Mouse (Mus musculus) liver, embryonic 11.5 days (tissue): ENCODE measurements at regions not wholly inside any gene's neighbourhood (a gene's known extent, or its start where the extent isn't known, plus 50 kb on each side); places are given as distances from the start of the nearest gene placed in this dataset.

Experiments used
- ATAC-seq: fragments of 200-750 bp; cut with Nextera tagmentation; replicated peaks from 2 replicates; pipeline ENCODE4 v1.8.0; 2017; ENCODE audit warnings: moderate number of reproducible peaks, mild to moderate bottlenecking, moderate TSS enrichment, moderate library complexity; ENCODE audit not compliant: low FRiP score
- DNase-seq: peaks from one replicate; pipeline ENCODE4 v3.0.0-alpha.2; 2017; ENCODE audit warnings: low spot score
- H3K27ac ChIP-seq: fragments of 300-500 bp; sonication (generic); 2 replicates; pipeline ENCODE4 v1.5.1; 2014; ENCODE audit warnings: mild to moderate bottlenecking, low read depth, low read length, control low read depth
- H3K27me3 ChIP-seq: fragments of 300-500 bp; sonication (generic); replicated peaks from 2 replicates; pipeline ENCODE4 v1.6.1; 2014; ENCODE audit warnings: low read length, mixed read lengths; ENCODE audit not compliant: control insufficient read depth, insufficient read depth
- H3K36me3 ChIP-seq: fragments of 300-500 bp; sonication (generic); 2 replicates; pipeline ENCODE4 v1.6.1; 2014; ENCODE audit warnings: mild to moderate bottlenecking, low read length, moderate library complexity, mixed read lengths; ENCODE audit not compliant: control insufficient read depth, insufficient read depth
- H3K4me1 ChIP-seq: fragments of 300-500 bp; sonication (generic); replicated peaks from 2 replicates; pipeline ENCODE4 v1.6.1; 2014; ENCODE audit warnings: low read length, mixed read lengths; ENCODE audit not compliant: control insufficient read depth, insufficient read depth
- H3K4me2 ChIP-seq: fragments of 300-500 bp; sonication (generic); 2 replicates; pipeline ENCODE4 v1.6.1; 2014; ENCODE audit warnings: mild to moderate bottlenecking, control low read depth, moderate library complexity
- H3K4me3 ChIP-seq: fragments of 300-500 bp; sonication (generic); 2 replicates; pipeline ENCODE4 v1.5.1; 2014; ENCODE audit warnings: low read depth, low read length, control low read depth
- H3K9ac ChIP-seq: fragments of 300-500 bp; sonication (generic); 2 replicates; pipeline ENCODE4 v1.6.1; 2014; ENCODE audit warnings: low read depth, low read length, control low read depth
- H3K9me3 ChIP-seq: fragments of 300-500 bp; sonication (generic); 2 replicates; pipeline ENCODE4 v1.6.1; 2016; ENCODE audit warnings: low read length, inconsistent platforms, mixed read lengths; ENCODE audit not compliant: control insufficient read depth
- WGBS: fragments of 180-500 bp; shearing (Covaris S2); extraction: QIAGEN DNeasy Blood & Tissue Kit; methylation state at CpG from one replicate; pipeline ENCODE4 v1.1.7; 2014; 5-methylcytosine and 5-hydroxymethylcytosine counted together

GRCm38 (mm10) chr4:55732006-55732405 is 199.7 kb upstream of the Klf4 start:
- no peak for DNase-seq
- WGBS = 72% methylated on average over 4 of the region's 4 CpGs
- Histone ChIP-seq H3K4me1 (no peaks in the 10 kb centered on the region), H3K27ac (no peak overlapping the region), H3K4me2 (no peak overlapping the region), H3K4me3 (no peak overlapping the region), H3K9ac (no peak overlapping the region), H3K9me3 (no peaks in the 10 kb centered on the region), H3K36me3 (no peaks in the 10 kb centered on the region), H3K27me3 (no peaks in the 10 kb centered on the region)
- ATAC-seq = no peak

- H3K4me1 ChIP-seq = no peaks in the 10 kb centered on the region
- no peak overlapping the region for H3K27ac ChIP-seq
- 69% methylated on average over 4 of the region's 4 CpGs for WGBS
- DNase-seq (no peak), ATAC-seq (no peak)
- H3K9me3 ChIP-seq = no peaks in the 10 kb centered on the region
- H3K27me3 ChIP-seq = no peaks in the 10 kb centered on the region
- no peak overlapping the region for H3K9ac ChIP-seq
- H3K4me3 ChIP-seq = no peak overlapping the region
- H3K4me2 ChIP-seq = no peak overlapping the region
- H3K36me3 ChIP-seq = no peaks in the 10 kb centered on the region
Observed at GRCm38 (mm10) chr4:55730266-55730665, 198.0 kb upstream of the Klf4 start.

GRCm38 (mm10) chr4:55727178-55727577 is 194.9 kb upstream of the Klf4 start:
- H3K4me2 ChIP-seq = no peak overlapping the region
- H3K36me3 ChIP-seq = no peaks in the 10 kb centered on the region
- H3K27me3 ChIP-seq = no peaks in the 10 kb centered on the region
- no peak overlapping the region for H3K9ac ChIP-seq
- ATAC-seq (no peak), DNase-seq (no peak)
- WGBS = 76% methylated on average over 2 of the region's 2 CpGs
- H3K4me3 ChIP-seq = no peak overlapping the region
- no peak overlapping the region for H3K27ac ChIP-seq
- no peaks in the 10 kb centered on the region for H3K9me3 ChIP-seq
- no peaks in the 10 kb centered on the region for H3K4me1 ChIP-seq

GRCm38 (mm10) chr4:55726081-55726480 is 193.8 kb upstream of the Klf4 start:
- no peak for DNase-seq
- Histone ChIP-seq H3K9ac (no peak overlapping the region), H3K4me2 (no peak overlapping the region), H3K27ac (no peak overlapping the region), H3K27me3 (no peaks in the 10 kb centered on the region; the same call in 1 of the 2 replicates), H3K36me3 (no peaks in the 10 kb centered on the region), H3K9me3 (no peaks in the 10 kb centered on the region), H3K4me3 (no peak overlapping the region), H3K4me1 (no peaks in the 10 kb centered on the region)
- WGBS = 84% methylated on average over 19 of the region's 19 CpGs
- ATAC-seq = no peak

- no peak overlapping the region for H3K27ac ChIP-seq
- H3K4me1 ChIP-seq = no peaks in the 10 kb centered on the region
- H3K4me3 ChIP-seq = no peak overlapping the region
- H3K9ac ChIP-seq = no peak overlapping the region
- no peak overlapping the region for H3K4me2 ChIP-seq
- ATAC-seq (no peak), DNase-seq (no peak)
- no peaks in the 10 kb centered on the region for H3K36me3 ChIP-seq
- no peaks in the 10 kb centered on the region for H3K9me3 ChIP-seq
- WGBS = 71% methylated on average over 1 of the region's 1 CpGs
- H3K27me3 ChIP-seq = no peaks in the 10 kb centered on the region; the same call in 1 of the 2 replicates
Observed at GRCm38 (mm10) chr4:55724286-55724685, 192.0 kb upstream of the Klf4 start.

GRCm38 (mm10) chr4:55723124-55723523 is 190.9 kb upstream of the Klf4 start:
- Histone ChIP-seq H3K4me2 (no peak overlapping the region), H3K36me3 (no peaks in the 10 kb centered on the region), H3K27me3 (no peaks in the 10 kb centered on the region; the same call in 1 of the 2 replicates), H3K27ac (no peak overlapping the region), H3K9me3 (no peaks in the 10 kb centered on the region), H3K4me1 (no peaks in the 10 kb centered on the region), H3K9ac (no peak overlapping the region), H3K4me3 (no peak overlapping the region)
- WGBS = 93% methylated on average over 1 of the region's 1 CpGs
- no peak for DNase-seq
- ATAC-seq = no peak

GRCm38 (mm10) chr4:55722388-55722787 is 190.1 kb upstream of the Klf4 start:
- DNase-seq (no peak), ATAC-seq (no peak)
- Histone ChIP-seq H3K4me3 (no peak overlapping the region), H3K9me3 (no peaks in the 10 kb centered on the region), H3K27ac (no peak overlapping the region), H3K4me2 (no peak overlapping the region), H3K9ac (no peak overlapping the region), H3K27me3 (no peaks in the 10 kb centered on the region; the same call in 1 of the 2 replicates), H3K36me3 (no peaks in the 10 kb centered on the region), H3K4me1 (no peaks in the 10 kb centered on the region)
- 53% methylated on average over 8 of the region's 8 CpGs for WGBS

GRCm38 (mm10) chr4:55721834-55722233 is 189.6 kb upstream of the Klf4 start:
- no peak for DNase-seq
- Histone ChIP-seq H3K4me1 (no peaks in the 10 kb centered on the region), H3K36me3 (no peaks in the 10 kb centered on the region), H3K9ac (no peak overlapping the region), H3K27ac (no peak overlapping the region), H3K4me2 (no peak overlapping the region), H3K4me3 (no peak overlapping the region), H3K27me3 (no peaks in the 10 kb centered on the region; the same call in 1 of the 2 replicates), H3K9me3 (no peaks in the 10 kb centered on the region)
- WGBS = 48% methylated on average over 2 of the region's 2 CpGs
- ATAC-seq = no peak

GRCm38 (mm10) chr4:55718438-55718837 is 186.2 kb upstream of the Klf4 start:
- Histone ChIP-seq H3K9me3 (no peaks in the 10 kb centered on the region), H3K36me3 (no peaks in the 10 kb centered on the region), H3K4me3 (no peak overlapping the region), H3K4me1 (no peaks in the 10 kb centered on the region), H3K27ac (no peak overlapping the region), H3K4me2 (no peak overlapping the region), H3K27me3 (no peaks in the 10 kb centered on the region; the same call in 1 of the 2 replicates), H3K9ac (no peak overlapping the region)
- DNase-seq (no peak), ATAC-seq (no peak)
- whole genome bisulfite sequencing = 82% methylated on average over 4 of the region's 4 CpGs
